Mouse (Mus musculus): ENCODE measurements at regions not wholly inside any gene's neighbourhood (a gene's known extent, or its start where the extent isn't known, plus 50 kb on each side); places are given as distances from the start of the nearest gene placed in this dataset.

DNA sequence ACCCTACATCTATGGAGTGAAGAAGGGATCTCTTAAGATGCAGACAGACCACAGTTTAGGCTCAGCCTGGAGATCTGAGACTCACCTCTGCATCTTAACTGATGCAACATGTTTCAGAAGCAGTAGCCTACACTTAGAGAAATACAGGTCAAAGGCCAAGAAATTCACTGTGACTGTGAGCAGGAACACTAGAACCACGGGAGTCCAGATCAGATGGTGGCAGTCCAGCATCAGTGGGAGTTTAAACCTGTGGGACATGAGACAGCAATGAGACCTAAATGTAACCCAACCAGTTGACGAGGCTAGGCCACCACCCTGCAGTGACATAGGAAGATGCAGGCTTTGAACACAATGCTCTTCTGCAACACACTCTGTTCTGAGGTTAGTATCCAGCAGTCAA is 511.1 kb upstream of the Mgmt start:
- DNase-seq, result no peak

DNA sequence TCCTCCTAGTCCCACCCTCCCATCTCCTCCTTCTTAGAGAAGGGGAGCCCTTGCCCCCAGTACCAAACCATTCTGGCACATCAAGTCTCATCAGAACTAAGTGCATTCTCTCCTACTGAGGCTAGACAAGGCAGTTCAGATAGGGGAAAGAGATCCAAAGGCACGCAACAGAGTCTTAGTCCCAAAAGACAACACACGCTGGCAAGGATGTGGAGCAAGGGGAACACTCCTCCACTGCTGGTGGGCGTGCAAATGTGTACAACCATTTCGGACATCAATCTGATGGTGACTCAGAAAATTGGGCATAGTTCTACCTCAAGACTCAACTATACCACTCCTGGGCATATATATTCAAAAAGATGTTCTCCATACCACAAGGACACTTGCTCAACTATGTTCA is 506.7 kb upstream of the Mgmt start:
- no peak for DNase-seq

GRCm38 (mm10) chr7:136390066-136390465 is 504.3 kb upstream of the Mgmt start:
- DNase-seq, result no peak

GRCm38 (mm10) chr7:136393454-136393853 is 501.0 kb upstream of the Mgmt start:
- DNase-seq, result no peak

DNA sequence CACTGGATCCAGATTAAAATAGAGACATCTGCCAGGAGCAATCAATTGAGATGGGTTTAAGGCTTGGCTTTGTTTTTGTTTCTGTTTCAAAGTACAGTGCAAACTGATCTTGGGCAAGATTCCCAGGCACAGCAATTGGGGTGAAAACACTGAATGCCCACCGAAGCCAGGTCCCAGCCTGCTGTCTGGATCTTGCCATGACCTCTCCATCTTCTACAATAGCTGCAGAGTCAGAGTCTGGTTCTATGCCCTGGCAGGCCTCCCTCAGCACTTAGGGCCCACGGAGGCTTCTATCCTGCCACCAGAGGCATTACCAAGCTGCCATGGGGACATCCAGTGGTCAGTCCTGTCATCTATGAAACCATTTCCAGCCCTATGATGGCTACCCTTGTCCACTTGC is 498.6 kb upstream of the Mgmt start:
- no peak for DNase-seq

- DNase-seq, result no peak
Measured at GRCm38 (mm10) chr7:136397101-136397500, 497.3 kb upstream of the Mgmt start.

DNA sequence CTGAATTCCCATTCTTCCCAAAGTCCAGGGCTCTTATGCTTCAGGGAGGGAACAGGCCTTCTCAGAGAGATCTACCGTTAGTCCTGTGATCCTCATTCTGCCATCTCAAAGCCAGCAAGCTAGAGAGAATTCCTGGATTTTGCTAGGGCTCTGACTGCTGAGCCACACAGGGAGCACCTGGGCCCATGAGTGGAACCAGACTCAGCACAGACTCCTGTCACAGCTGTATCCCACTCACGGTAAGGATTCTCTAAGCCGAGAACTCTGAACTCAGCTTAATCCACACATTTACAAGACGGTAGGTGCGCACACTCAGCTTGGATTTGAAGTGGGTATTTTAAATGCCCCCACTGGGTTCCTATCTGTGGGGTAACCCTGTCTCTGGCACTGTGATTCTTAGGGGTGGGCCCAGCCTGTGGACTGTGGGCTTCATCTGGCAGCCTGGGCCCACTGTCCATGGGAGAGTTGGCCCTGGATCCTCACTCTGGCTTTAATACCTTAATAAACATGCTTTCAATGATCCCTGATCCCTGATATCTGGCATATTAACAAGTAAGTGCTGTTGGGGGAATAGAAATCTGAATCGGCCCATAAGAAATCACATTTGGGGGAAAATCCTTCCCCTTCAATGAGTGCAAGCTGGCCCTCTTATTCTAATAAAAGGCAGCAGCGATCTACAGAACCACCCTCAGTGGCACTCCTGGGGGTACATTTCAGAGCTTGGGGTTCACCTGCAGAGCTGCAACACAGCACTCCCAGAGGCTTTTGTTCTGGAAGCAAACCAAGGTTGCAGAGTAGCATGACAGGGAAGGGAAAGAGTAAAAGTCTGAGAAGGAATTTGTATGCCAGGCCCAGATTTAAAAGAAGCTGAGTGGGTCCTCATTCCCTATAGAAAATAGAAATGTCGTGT is 491.5 kb upstream of the Mgmt start:
- DNase-seq, result no peak

DNA sequence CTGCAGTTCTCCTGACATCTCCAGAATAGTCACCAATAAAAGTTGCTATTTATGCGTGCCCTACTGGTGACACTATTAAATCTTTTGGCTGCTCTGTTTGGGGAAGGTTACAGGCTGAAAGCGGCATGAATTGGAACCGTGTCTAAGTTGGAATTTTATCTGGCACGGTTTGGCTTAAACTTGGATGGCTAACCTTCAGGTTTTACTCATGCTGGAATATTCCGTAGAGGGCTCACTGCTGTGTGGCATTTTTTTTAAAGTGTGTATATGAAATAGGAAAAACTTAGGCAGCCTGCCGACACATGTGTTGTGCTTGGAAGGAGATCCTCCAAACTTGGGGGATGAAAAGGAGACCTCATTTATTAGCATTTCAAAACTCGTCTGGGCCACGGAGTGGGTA is 489.0 kb upstream of the Mgmt start:
- DNase-seq, result no peak

DNA sequence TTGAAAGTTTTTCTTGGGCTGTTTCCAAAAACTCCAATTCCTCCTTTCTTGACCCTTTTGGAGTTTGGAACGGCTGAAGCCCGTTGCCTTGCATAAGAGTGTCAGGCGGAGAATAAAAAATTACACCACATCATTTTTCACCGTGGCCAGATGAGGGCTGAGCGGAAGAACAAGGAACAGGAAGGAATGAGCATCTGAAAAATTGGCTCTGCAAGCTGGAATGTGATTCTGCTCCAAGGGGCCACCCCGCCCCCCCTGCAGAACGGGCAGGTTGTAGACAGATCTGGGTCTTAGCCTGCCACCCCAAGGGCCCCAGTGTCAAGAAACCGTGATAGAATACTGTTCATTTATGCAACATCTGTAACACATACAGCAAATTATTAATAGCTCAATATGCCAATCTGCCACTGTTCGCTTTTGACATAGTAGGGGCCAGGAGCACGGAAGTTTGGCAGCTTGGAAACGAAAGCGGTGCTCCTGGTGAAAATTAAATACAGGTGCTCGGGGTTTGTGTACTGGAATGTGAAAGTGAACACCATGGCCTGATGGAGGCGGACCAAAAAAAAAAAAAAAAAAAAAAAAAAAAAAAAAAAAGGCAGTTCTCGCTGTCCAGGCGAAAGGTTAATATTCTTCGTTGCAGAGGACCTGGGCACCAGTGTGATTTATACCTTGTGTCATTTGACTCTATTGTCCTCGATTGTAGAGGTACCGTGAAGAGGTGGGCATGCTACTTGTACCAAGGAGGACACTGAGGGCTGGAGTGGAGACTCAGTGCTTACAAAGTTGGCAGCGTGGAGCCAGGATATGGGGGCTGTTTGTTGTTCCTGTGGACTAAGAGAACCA is 487.9 kb upstream of the Mgmt start:
- peak; percentile 3 for DNase-seq

GRCm38 (mm10) chr7:136414808-136415207 is 479.6 kb upstream of the Mgmt start:
- DNase-seq, result no peak

- DNase-seq, result no peak
Measured at GRCm38 (mm10) chr7:136417327-136417726, 477.1 kb upstream of the Mgmt start.

DNA sequence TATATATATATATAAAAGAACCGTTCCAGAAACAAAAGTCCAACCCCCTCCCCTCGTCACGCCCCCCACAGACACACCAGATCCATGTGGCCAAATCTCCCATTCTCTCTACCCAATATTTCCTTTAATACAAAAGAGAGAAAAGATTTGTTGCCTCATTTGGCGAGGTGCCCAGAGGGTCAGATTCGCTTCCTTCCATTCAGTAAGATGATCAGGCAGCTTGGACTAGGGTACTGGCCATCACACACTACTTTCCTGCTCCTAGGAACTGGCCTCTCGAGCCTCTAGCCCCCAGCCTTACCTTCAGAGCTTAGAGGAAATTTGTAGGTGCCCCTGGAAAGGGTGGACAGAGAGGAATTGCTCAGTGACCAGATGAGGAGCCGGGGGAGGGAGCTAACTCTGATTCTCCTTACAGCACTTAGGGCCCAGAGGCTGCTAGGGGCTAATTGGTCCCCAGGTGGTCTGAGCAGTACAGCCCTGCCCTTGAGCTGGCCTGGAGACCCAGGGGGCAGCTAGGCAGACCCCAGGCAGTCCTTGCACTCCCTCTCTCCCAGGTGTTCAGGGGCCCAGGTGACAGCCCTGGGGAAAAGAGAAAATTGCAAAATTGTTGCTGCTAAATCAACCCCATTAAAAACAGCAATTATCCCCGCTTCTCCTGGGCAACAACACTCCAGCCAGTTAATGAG is 470.4 kb upstream of the Mgmt start:
- DNase-seq, result peak; percentile 14

- DNase-seq, result no peak
Measured at GRCm38 (mm10) chr7:136427164-136427563, 467.2 kb upstream of the Mgmt start.

GRCm38 (mm10) chr7:136430085-136431011 is 464.1 kb upstream of the Mgmt start:
- DNase-seq, result no peak

DNA sequence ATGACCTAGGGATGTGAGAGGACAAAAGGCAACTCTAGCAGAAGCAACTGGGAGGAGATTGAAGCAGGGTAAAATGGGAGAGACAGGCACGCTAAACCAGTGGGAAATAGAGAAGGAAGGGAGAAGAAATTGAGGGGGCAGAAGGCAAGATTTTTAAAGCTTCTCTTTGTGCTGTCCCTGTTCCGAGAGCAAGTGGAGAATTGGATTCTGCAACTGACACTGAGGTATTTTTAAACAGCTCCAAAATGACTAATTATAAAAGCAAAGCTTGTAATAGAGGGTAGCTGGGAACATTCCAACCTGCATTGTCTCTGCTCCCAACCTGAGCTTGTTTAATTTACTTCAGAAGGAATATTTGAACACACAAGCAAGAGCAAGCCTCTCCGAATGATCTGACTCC is 460.7 kb upstream of the Mgmt start:
- no peak for DNase-seq

DNA sequence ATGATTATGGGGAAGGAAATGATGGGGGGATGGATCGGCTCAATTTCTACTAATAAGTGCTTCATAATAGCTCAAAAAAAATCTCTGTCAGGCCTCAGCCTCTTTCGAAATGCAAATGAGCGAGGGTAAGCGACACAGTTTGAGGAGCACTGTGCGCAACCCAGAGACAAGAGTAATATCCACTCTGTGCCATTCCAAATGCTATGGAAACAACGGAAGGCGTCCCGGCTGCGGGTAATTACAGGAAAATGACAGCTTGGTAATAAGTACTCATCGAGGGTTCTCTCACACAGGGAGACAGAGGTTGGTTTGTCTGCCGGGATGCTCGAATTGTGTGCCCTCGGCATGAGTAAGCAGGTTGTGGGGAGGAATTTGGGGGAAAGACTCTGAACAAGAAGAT is 459.9 kb upstream of the Mgmt start:
- no peak for DNase-seq

- no peak for DNase-seq
Measured at GRCm38 (mm10) chr7:136443436-136443835, 451.0 kb upstream of the Mgmt start.

- DNase-seq, result no peak
Measured at GRCm38 (mm10) chr7:136445091-136445490, 449.3 kb upstream of the Mgmt start.

- DNase-seq, result peak; percentile 10
Measured at GRCm38 (mm10) chr7:136449286-136449685, 445.1 kb upstream of the Mgmt start.

DNA sequence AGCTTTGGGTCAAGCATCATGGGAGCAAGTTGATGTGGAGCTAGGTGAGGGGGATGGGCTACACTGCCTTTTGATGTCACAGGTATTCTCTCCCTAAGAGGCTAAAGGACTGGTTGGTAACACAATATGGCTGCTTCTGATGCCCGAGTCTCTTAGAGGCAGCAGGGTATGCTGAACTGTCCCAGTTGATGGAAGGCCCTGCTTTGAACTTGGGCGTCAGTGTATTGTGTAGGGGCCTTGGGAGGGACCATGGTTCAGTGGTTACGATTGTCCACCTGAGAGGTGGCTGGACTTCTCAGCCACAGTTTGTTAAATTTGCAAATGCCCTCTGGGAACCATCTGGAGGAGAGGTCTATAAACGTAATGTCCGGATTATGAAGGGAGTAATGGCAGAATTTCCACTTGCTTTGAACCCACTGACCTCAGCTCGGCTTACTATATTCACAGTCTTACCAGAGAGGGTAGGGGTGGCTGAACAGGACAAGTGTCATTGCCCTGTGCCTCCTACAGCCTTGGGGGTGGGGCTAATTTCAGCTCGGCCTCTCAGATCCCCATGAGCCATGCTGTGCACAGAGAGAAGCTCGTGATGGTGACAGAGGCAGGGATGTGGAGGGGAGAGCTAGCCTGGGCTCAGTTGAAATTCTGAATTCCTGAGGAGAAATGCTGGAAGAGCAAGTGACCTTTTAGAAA is 442.6 kb upstream of the Mgmt start:
- DNase-seq, result no peak

GRCm38 (mm10) chr7:136452561-136452960 is 441.9 kb upstream of the Mgmt start:
- DNase-seq, result no peak

GRCm38 (mm10) chr7:136457171-136457570 is 437.2 kb upstream of the Mgmt start:
- no peak for DNase-seq
